Mouse (Mus musculus): ENCODE results near the gene Lman1l. TPM values are rescaled to one million over a fixed set of nuclear protein-coding genes. Genes with fewer than 3 reads are reported as not detected.

Gene Lman1l
- not detected in 2 replicates for polyA plus RNA-seq (2016; fragmentation: Nextera tagmentation; extraction: Ambion mirVana)

- no peaks in the 10 kb centered on the region for H3K27me3 ChIP-seq (ENCODE audit: low read depth, poor library complexity, severe bottlenecking)
- no peak for DNase-seq (ENCODE audit: low spot score)
- 97% methylated on average over 5 of the region's 5 CpGs for WGBS
- H3K4me3 ChIP-seq = no peak within 1 kb of the TSS
- no peaks in the 10 kb centered on the region for H3K9me3 ChIP-seq (replicated peaks)
- peaks cover 19% of the 10 kb centered on the region for H3K36me3 ChIP-seq
- H3K27ac ChIP-seq = no peak within 1 kb of the TSS
- H3K4me1 ChIP-seq = no peaks in the 10 kb centered on the region
These were observed at the start of gene Lman1l for GRCm38 (mm10) chr9:57620674-57621073. TSS of gene Lman1l (minus strand) at chr9:57620774.

DNA sequence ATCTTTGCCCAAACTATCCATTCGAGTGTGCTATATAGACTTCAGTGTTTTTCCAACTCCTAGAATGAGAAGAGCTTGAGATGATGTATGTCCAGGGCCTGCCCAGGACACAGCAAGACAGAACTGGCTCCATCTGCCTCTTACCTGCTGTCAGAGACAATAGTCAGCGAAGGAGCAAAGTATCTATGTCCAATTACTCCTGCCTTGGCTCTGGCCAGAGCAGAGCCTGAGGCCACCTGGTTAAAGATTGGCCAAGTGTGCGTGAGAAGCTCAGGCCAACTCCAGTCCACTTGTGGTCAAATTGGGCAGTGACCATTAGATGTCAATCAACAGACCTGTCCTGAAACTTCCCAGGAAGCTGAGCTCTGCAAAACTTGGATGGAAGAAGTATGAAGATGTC is 49.0 kb upstream of the Lman1l start:
- DNase-seq (ENCODE audit: low spot score) = no peak
- H3K4me3 ChIP-seq = no peak overlapping the region
- H3K27ac ChIP-seq = no peak overlapping the region
- H3K4me1 ChIP-seq = no peaks in the 10 kb centered on the region
- no peaks in the 10 kb centered on the region for H3K27me3 ChIP-seq (ENCODE audit: low read depth, poor library complexity, severe bottlenecking)
- WGBS = 86% methylated on average over 3 of the region's 3 CpGs
- no peaks in the 10 kb centered on the region for H3K9me3 ChIP-seq (replicated peaks)
- H3K36me3 ChIP-seq = no peaks in the 10 kb centered on the region

- 39% methylated on average over 1 of the region's 1 CpGs for WGBS
These were observed 47.7 kb upstream of the Lman1l start for GRCm38 (mm10) chr9:57668277-57668676.

GRCm38 (mm10) chr9:57667817-57668216 is 47.2 kb upstream of the Lman1l start:
- 73% methylated on average over 11 of the region's 11 CpGs for WGBS
- Histone ChIP-seq H3K36me3 (no peaks in the 10 kb centered on the region), H3K4me3 (no peak overlapping the region), H3K27me3 (ENCODE audit: low read depth, poor library complexity, severe bottlenecking) (no peaks in the 10 kb centered on the region), H3K9me3 (replicated peaks) (no peaks in the 10 kb centered on the region), H3K4me1 (no peaks in the 10 kb centered on the region), H3K27ac (no peak overlapping the region)
- DNase-seq (ENCODE audit: low spot score) = no peak

More at GRCm38 (mm10) chr9:57668277-57668676, 47.7 kb upstream of the Lman1l start:
- H3K4me3 ChIP-seq = no peak overlapping the region
- H3K9me3 ChIP-seq (replicated peaks) = no peaks in the 10 kb centered on the region
- H3K4me1 ChIP-seq = no peaks in the 10 kb centered on the region
- H3K36me3 ChIP-seq = no peaks in the 10 kb centered on the region
- DNase-seq (ENCODE audit: low spot score) = no peak
- H3K27me3 ChIP-seq (ENCODE audit: low read depth, poor library complexity, severe bottlenecking) = no peaks in the 10 kb centered on the region
- H3K27ac ChIP-seq = no peak overlapping the region

DNA sequence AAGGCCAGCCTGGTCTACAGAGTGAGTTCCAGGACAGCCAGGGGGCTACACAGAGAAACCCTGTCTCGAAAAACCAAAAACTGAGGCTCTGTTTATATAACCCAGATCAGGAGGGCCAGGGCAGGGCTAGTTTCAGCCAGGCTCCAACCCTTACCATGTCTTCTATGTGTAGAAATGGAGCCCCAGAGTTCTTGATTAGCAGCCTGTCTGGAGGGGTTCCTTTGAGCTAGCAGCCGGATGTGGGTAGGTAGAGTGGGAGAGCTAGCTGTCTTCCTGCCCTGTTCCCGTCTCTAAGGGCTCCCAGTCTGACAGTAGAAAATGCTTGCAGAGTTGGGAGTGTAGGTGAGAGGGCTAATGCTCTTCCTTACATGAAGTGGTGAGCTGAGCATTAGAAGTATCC is 46.6 kb upstream of the Lman1l start:
- no peak for DNase-seq (ENCODE audit: low spot score)
- WGBS = 73% methylated on average over 3 of the region's 3 CpGs
- no peaks in the 10 kb centered on the region for H3K4me1 ChIP-seq
- no peaks in the 10 kb centered on the region for H3K36me3 ChIP-seq
- no peaks in the 10 kb centered on the region for H3K9me3 ChIP-seq (replicated peaks)
- H3K27ac ChIP-seq = no peak overlapping the region
- H3K27me3 ChIP-seq (ENCODE audit: low read depth, poor library complexity, severe bottlenecking) = no peaks in the 10 kb centered on the region
- H3K4me3 ChIP-seq = no peak overlapping the region

GRCm38 (mm10) chr9:57666536-57666935 is 46.0 kb upstream of the Lman1l start:
- no peaks in the 10 kb centered on the region for H3K27me3 ChIP-seq (ENCODE audit: low read depth, poor library complexity, severe bottlenecking)
- WGBS = 88% methylated on average over 8 of the region's 8 CpGs
- H3K4me1 ChIP-seq = no peaks in the 10 kb centered on the region
- no peak overlapping the region for H3K4me3 ChIP-seq
- H3K27ac ChIP-seq = no peak overlapping the region
- no peaks in the 10 kb centered on the region for H3K36me3 ChIP-seq
- DNase-seq (ENCODE audit: low spot score) = no peak
- H3K9me3 ChIP-seq (replicated peaks) = no peaks in the 10 kb centered on the region

- Histone ChIP-seq H3K36me3 (no peaks in the 10 kb centered on the region), H3K4me3 (no peak overlapping the region), H3K27ac (no peak overlapping the region), H3K4me1 (no peaks in the 10 kb centered on the region), H3K27me3 (ENCODE audit: low read depth, poor library complexity, severe bottlenecking) (no peaks in the 10 kb centered on the region), H3K9me3 (replicated peaks) (no peaks in the 10 kb centered on the region)
- no peak for DNase-seq (ENCODE audit: low spot score)
- WGBS = 67% methylated on average over 7 of the region's 7 CpGs
These were observed 44.0 kb upstream of the Lman1l start for GRCm38 (mm10) chr9:57664616-57665015.

DNA sequence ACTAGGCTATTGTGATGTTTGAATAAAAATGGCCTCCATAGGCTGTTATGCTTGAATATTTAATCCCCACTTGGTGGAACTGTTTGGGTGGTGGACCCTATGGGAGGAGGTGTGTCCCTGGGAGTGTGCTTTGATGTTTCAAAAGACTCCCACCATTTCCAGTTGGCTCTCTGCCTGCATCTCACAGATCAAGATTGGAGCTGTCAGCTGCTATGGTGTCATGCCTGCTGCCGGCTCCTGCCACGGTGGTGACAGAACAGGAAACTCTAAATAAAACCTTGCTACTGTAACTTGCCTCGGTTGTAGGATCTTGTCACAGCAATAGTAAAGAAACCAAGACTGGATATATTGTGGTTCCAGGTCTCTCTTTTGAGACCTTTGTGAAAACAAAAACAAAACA is 41.0 kb upstream of the Lman1l start:
- no peak for DNase-seq (ENCODE audit: low spot score)
- no peaks in the 10 kb centered on the region for H3K27me3 ChIP-seq (ENCODE audit: low read depth, poor library complexity, severe bottlenecking)
- no peak overlapping the region for H3K27ac ChIP-seq
- 83% methylated on average over 3 of the region's 3 CpGs for WGBS
- H3K36me3 ChIP-seq = no peaks in the 10 kb centered on the region
- no peak overlapping the region for H3K4me3 ChIP-seq
- no peaks in the 10 kb centered on the region for H3K4me1 ChIP-seq
- no peaks in the 10 kb centered on the region for H3K9me3 ChIP-seq (replicated peaks)

DNA sequence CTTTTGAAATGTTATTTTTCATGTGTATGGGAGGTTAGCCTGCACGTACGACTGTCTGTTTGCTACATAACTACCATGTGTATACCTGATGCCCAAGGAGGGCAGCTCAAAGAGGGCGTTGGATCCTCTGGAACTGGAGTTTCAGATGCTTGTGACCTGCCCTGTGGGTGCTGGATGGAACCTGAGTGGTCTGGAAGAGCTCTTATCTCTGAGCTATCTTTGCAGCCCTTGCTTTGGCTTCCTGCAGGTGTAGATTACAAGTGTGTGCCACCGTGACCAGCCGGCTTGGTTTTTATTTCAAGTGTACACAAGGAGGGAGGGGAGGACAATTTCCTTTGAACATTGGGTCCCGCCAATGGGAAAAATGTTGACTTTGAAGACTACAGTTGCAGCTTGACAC is 39.9 kb upstream of the Lman1l start:
- no peak overlapping the region for H3K4me3 ChIP-seq
- no peak overlapping the region for H3K27ac ChIP-seq
- WGBS = 79% methylated on average over 6 of the region's 6 CpGs
- H3K36me3 ChIP-seq = no peaks in the 10 kb centered on the region
- no peak for DNase-seq (ENCODE audit: low spot score)
- H3K4me1 ChIP-seq = peaks cover 6% of the 10 kb centered on the region
- no peaks in the 10 kb centered on the region for H3K9me3 ChIP-seq (replicated peaks)
- H3K27me3 ChIP-seq (ENCODE audit: low read depth, poor library complexity, severe bottlenecking) = no peaks in the 10 kb centered on the region

DNA sequence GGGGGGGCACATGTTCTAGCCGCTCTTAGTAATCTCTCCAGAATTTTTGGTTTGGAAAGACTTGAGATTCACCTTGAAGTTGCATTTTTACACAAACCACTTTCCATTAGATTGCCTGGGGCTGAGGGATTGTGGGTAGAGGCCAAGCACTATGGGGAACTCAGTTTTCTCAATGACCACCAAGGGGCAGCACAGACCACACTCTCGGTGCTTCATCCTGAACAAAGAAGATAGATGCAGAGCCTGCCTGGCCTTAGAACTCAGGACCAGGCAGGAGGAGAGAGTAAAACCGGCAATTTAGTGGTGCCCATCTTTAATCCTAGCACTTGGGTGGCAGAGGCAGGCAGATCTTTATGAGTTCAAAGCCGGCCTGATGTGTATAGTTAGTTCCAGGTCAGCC is 39.2 kb upstream of the Lman1l start:
- Histone ChIP-seq H3K4me3 (no peak overlapping the region), H3K36me3 (no peaks in the 10 kb centered on the region), H3K27ac (peak overlapping the region; percentile 46; the same call in 1 of the 2 replicates), H3K27me3 (ENCODE audit: low read depth, poor library complexity, severe bottlenecking) (peaks cover 5% of the 10 kb centered on the region), H3K4me1 (peaks cover 6% of the 10 kb centered on the region), H3K9me3 (replicated peaks) (no peaks in the 10 kb centered on the region)
- WGBS = 20% methylated on average over 4 of the region's 4 CpGs
- DNase-seq (ENCODE audit: low spot score) = no peak

DNA sequence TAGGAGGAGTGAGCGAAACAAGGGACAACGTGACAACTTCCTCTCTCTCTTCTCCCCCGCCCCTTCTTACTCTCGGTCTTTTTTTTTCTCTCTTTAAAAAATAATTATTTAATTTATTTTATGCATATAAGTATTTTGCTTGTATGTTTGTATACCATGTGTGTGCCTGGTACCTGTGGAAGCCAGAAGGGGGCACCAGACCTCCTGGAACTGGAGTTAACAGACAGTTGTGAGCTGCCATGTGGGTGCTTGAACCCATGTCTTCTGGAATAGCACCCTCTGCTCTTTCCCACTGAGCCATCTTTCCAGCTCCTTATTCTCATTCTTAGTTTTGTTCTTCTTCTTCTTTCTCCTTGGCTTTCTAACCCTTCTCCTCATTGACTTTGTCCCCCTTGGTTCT is 38.4 kb upstream of the Lman1l start:
- no peak overlapping the region for H3K27ac ChIP-seq
- no peak for DNase-seq (ENCODE audit: low spot score)
- H3K36me3 ChIP-seq = no peaks in the 10 kb centered on the region
- H3K4me3 ChIP-seq = no peak overlapping the region
- WGBS = 84% methylated on average over 4 of the region's 4 CpGs
- H3K27me3 ChIP-seq (ENCODE audit: low read depth, poor library complexity, severe bottlenecking) = peaks cover 13% of the 10 kb centered on the region
- peaks cover 10% of the 10 kb centered on the region for H3K4me1 ChIP-seq
- H3K9me3 ChIP-seq (replicated peaks) = no peaks in the 10 kb centered on the region

GRCm38 (mm10) chr9:57657843-57658242 is 37.3 kb upstream of the Lman1l start:
- Histone ChIP-seq H3K9me3 (replicated peaks) (no peaks in the 10 kb centered on the region), H3K36me3 (no peaks in the 10 kb centered on the region), H3K4me1 (peaks cover 14% of the 10 kb centered on the region), H3K27ac (no peak overlapping the region), H3K4me3 (no peak overlapping the region), H3K27me3 (ENCODE audit: low read depth, poor library complexity, severe bottlenecking) (peaks cover 24% of the 10 kb centered on the region)
- 66% methylated on average over 4 of the region's 4 CpGs for WGBS
- no peak for DNase-seq (ENCODE audit: low spot score)

GRCm38 (mm10) chr9:57656631-57657350 is 36.2 kb upstream of the Lman1l start:
- Histone ChIP-seq H3K9me3 (replicated peaks) (no peaks in the 10 kb centered on the region), H3K27me3 (ENCODE audit: low read depth, poor library complexity, severe bottlenecking) (peaks cover 27% of the 10 kb centered on the region), H3K36me3 (no peaks in the 10 kb centered on the region), H3K4me3 (no peak overlapping the region), H3K4me1 (peaks cover 16% of the 10 kb centered on the region), H3K27ac (no peak overlapping the region)
- 85% methylated on average over 19 of the region's 19 CpGs for WGBS
- no peak for DNase-seq (ENCODE audit: low spot score)

DNA sequence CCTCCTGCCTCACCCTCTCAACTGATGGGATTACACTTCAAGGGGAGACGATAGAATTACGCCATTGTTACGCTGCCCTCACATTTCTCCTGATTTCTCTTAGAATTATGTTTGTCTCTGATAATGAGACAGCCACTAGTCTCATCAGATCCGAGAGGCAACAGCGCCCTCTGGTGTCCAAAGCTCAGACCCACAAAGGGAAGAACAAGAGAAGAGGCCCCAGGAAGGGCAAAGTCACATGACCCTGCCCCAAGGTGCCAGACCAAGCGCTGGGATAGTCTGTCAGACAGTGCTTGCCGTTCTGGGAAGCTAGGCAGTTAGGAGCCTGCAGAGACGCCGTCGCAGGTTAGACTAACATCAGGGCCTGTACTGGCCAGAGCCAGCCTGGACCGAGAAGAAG is 35.2 kb upstream of the Lman1l start:
- Histone ChIP-seq H3K4me3 (peak overlapping the region; percentile 36), H3K36me3 (no peaks in the 10 kb centered on the region), H3K9me3 (replicated peaks) (no peaks in the 10 kb centered on the region), H3K4me1 (peaks cover 26% of the 10 kb centered on the region), H3K27ac (peak overlapping the region; percentile 76), H3K27me3 (ENCODE audit: low read depth, poor library complexity, severe bottlenecking) (peaks cover 27% of the 10 kb centered on the region)
- peak; percentile 97 for DNase-seq (ENCODE audit: low spot score)
- 3% methylated on average over 11 of the region's 11 CpGs for WGBS
